Mouse (Mus musculus): ENCODE results near the gene Zmynd8.

Gene Zmynd8

DNA sequence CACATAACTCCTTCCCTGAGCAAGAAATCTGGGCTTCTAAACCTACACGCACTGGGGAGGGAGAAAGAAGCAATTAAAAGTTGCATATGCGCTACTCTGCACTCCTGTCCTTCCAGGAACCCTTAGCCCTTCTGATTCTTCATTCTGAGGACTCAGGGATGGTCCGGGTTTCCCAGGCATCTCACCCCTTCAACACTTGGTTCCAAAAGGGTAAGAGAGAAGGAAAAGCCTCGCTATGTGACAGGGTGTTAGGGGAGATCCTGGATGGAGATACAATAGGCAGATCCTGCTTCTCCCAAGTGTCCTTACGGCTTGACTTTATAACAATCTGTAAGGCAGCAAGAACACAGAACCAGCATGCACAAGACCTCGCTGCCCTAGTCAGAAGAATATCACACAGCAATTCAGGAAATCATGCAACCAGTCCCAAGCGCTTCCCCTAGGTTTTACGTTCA, 19.9 kb downstream of the Zmynd8 start:
- DNase-seq: no peak

- DNase-seq: no peak
Observed at GRCm38 (mm10) chr2:165878021-165878585, 20.7 kb downstream of the Zmynd8 start.

DNA sequence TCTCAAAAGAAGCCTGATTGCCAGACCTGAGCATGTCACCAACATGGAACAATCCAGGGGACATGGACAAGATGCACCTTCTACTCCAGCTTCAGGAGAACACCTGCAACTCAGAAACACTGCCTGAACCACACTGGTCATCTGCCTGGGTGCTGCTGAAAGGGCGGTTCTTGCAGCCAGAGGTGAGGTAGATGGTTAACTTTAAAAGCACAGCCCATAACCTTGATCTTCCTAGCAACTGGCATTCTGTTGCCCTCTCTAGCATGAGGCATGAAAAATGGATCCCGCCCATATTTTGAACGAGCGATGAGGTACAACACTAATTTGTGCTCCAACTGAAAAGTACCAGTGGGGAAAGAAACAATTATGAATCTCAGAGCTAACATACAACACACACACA, 21.6 kb downstream of the Zmynd8 start:
- DNase-seq: peak; percentile 54

GRCm38 (mm10) chr2:165876201-165876918, 22.5 kb downstream of the Zmynd8 start:
- no peak for DNase-seq

GRCm38 (mm10) chr2:165875406-165875955, 23.3 kb downstream of the Zmynd8 start:
- DNase-seq: no peak

DNA sequence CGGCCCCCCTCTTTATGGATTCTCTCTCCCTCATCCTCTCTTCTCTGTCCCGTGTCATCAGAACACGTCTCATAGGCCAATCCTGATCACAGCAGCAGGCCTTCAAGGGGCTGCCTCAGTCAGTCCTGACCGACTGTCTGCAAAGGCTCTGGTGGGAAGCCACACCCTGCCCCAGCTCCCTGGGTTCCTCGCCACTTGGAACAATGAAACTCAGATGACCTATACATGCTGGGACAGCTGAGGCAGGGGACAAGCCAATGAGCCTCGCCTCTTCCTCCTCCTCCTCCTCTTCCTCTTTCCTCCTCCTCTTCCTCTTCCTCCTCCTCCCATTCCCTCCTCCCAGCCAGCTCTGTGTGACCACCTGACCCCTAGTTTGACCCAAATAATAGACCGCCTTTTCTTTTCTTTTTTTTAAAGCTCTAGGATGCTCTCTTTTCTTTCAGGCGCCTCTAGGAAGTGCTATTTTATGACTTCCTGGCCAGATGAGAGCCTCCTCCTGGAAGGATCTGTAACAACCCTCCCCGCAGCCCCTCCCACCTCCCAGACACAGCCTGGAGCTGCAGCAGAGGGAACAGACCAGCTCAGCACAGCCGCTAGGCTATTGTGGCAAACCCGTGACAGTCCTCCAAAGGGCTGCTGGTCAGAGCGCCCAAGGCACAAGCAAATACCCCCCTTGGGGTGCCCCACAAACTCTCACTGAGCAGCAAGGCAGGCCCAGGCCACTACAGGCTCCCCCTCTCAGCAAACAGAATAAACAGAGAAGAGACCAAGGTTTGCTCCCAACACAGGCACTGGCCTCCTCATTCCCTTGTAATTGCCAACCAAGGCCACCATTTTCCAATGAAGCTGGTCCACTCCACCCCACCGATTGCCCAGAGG, 24.1 kb downstream of the Zmynd8 start:
- DNase-seq: peak; percentile 92

GRCm38 (mm10) chr2:165873777-165874176, 25.0 kb downstream of the Zmynd8 start:
- DNase-seq: no peak

DNA sequence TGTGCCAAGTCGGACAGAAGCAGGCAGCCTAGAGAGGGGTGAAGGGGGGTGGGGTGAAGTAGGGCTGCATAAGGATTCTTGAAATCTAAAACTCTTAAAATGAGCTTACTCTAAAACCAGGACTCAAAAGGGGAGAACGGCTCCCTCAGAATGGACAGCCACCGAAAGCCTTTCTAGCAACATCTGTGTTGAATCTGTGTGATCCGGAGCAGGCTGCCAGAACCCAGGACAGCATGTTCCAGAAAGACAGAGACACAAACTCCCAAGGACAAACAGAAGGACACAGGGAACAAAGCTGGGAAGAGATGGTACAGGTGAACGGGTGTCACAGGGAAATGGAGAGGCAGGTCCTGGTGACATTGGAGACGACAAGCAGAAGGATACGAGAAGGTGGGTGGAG, 25.6 kb downstream of the Zmynd8 start:
- DNase-seq: no peak

DNA sequence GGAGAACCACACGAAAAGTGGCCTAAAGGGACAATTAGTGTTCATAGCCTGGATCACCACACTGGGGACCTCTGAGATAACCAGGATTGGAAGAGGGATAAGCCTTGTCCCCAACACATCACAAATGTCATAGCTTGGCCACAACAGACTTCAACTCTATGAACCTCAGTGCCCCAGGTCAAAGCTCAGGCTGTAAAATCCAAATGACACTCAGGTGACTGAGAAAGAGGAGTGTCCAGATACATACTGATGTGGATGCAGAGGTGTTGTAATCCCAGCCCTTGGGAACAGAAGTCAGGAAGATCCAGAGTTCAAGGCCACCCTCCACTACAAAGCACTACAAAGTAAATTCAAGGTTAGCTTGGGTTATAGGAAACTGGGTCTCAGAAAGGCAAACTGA, 29.6 kb downstream of the Zmynd8 start:
- no peak for DNase-seq

DNA sequence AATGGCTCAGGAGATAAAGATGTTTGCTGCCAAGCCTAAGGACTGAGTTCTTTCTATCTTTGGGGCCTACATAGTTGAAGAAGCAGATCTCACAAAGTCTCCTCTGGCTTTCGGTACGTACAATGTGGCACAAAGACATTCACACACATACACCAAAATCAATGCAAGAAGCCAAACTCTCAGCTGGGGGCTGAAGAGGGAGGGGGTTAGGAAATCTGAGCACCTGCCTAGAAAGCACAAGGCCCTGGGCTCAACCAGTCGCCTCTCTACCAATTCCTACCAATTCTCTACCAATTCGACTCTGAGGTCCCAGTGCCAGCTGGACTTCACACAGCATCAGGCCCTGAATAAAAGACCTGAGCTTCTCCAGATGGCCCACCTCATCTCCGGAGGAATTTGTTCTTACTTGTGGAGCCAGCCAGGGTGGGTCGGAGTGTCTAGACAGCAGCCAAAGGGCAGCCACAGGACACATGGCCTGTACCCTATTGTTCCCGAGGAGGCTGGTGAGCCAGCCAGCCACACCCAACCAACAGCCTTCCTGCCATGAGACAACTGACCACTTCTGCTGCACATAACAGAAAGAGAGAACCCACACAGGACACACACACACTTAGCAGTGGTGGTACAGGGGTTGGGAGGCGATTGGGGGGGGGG, 30.2 kb downstream of the Zmynd8 start:
- DNase-seq: peak; percentile 64

DNA sequence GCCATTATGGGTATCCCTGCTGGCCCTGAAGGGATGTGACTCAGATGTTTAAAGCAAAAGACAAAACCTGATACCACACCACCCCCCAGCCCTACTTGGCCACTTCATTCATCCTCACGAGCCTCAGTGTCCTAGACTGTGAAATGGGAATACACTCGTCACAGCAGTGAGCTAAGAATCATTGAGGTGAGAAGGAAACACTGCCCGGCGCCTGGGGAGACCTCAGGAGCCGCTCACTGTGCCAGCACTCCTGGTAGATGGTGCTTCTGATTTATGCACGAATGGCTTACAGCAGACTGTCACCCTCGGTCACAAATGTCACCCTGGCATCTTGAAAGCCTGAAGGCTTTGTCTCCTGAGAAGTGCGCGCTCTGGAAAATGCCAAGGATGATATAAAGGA, 31.3 kb downstream of the Zmynd8 start:
- DNase-seq: no peak

DNA sequence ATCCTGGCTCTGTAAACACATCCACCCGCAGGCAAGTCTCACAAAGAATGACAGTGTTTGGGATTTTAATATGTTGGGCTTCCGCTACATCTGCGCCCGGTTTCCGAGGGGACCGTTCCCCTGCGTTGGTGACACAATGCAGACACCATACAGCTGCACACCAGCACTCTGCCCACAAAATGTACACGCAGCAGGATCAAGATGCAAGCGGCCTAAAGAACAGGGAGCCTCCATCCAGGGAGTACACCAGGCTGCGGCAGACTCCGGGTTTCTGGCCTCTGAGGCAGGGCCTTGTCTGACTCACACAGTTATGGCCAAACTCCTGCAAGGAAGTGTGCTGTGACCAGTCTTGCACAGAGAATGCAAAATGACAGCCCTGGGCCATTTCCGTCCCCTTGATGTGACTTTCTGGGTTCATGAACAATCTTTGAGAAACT, 31.8 kb downstream of the Zmynd8 start:
- DNase-seq: peak; percentile 60

GRCm38 (mm10) chr2:165866412-165866811, 32.4 kb downstream of the Zmynd8 start:
- no peak for DNase-seq

GRCm38 (mm10) chr2:165864769-165865168, 34.0 kb downstream of the Zmynd8 start:
- DNase-seq: no peak

DNA sequence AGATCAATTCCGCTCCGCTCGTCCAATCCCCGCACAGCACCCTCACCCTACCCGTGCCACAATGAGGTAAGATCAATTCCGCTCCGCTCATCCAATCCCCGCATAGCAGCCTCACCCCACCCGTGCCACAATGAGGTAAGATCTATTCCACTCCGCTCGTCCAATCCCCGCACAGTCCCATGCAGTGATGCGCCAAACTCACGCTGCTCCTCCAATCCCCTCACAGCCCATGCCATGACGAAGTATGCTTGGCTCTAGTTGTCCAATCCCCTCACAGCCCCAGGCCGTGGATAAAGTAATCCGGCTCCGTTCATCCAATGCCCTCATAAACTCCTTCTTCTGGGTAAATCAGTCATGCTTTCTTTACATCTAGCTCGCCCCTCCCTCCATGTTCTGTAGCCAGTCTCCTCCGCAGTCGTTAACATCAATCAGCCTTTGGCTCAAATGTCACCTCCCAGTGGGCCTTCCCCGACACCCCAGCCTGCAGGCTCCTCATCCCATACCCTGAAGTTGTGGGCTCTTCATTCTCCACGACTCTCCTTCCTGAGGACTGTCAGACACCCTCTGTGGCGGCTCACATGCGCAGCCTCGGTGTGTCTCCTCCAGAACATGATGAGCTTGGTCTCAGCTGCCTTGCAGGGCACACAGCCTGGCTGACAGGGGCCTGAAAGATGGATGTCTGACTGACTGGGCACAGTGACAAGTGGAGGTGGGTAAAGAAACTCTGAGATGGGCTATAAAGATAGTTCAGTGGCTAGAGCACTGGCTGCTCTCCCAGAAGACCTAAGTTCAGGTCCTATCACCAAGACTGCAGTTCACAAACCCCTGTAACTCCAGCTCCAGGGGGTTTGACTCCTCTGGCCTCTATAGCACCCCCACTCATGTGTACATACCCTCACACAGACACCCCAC, 36.9 kb downstream of the Zmynd8 start:
- DNase-seq: no peak

DNA sequence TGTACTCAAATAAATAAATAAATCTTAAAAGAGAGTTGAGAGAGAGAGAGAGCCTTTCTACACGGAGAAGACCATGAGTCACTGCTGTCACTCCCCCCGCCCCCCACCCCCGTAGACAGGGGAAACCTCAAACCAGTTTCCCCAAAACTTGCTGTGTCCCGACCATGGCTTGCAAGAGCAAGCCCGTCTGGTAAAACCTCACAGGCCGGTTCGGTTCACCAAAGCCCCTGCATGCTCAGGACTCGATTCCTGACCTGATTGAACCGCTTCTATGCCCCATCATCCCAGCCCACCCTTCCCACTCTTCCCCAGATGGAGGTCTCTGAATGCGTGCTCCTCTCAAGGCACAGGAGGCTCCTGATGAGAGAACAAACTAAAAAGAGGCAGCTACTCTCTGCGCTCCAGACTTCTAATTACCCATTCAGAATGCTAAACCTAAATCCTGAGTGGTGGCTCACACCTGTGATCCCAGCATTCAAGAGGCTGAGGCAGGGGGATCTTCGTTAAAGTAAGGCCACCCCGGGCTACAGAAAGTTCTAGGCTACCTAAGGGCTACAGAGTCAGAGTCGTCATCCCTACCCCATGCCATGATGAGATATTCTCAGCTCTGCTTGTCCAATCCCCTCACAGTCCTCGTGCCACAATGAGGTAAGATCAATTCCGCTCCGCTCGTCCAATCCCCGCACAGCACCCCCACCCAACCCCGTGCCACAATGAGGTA, 37.7 kb downstream of the Zmynd8 start:
- DNase-seq: no peak

- DNase-seq: no peak
Observed at GRCm38 (mm10) chr2:165860447-165860846, 38.4 kb downstream of the Zmynd8 start.

- DNase-seq: peak; percentile 62
Observed at GRCm38 (mm10) chr2:165858453-165859384, 40.1 kb downstream of the Zmynd8 start.

DNA sequence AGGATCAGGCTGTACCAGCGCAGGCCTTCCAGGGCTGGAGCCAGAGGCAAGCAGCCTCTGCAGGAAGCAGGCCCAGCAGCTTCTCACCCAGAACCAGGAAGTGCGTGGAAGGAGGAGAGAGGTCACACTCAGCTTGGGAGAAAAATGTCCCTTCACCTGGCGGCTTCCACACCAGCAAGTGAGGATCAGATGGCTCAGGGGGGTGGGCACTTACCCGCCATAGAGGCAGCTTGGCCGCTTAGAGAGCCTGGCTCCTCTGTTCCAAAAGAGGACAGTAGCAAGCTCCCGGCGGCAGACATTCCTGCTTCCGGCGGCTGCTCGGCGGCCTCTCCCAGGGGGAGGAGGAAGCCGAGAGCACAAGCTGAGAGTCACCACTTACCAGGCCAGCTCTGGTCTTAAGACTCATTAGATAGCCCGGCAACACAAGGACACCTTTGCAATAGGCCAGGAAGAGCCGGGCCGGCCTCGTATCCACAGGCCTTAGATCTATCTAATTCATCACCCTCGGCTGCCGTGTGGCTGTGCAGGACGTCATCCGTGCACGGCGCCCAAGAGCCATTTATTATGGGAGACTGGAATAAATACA, 40.9 kb downstream of the Zmynd8 start:
- DNase-seq: peak; percentile 76

All from kidney, postnatal 10 days (tissue).